In genomic region chr7:28570291-28570981, GRCm38 (mm10) we compare ENCODE assay signal across 7 mouse cellular contexts. TPM values are rescaled to one million over a fixed set of nuclear protein-coding genes. Genes with fewer than 3 reads are reported as not detected.
DNase-seq lines count a peak whose midpoint lies in the region; TF ChIP-seq lines count a peak whose summit lies in the region.

No protein-coding gene starts in this region.

- peaks cover 93% of the 10 kb centered on the region for H3K36me3 ChIP-seq in E14TG2a.4 (ENCODE audit: insufficient read depth, low read length)

- intact Hi-C loops in gastrocnemius, postnatal 36 days (cut with DNase I): no loop called here

- H3K4me3 ChIP-seq in E14TG2a.4 (replicated peaks; ENCODE audit: low read length): peak overlapping the region; percentile 17; the same call in 1 of the 2 replicates

- H3K27me3 ChIP-seq in E14TG2a.4 (ENCODE audit: insufficient read depth, low read length): no peaks in the 10 kb centered on the region

- H3K4me1 ChIP-seq in E14TG2a.4 (replicated peaks; ENCODE audit: low read depth, low read length): peaks cover 99% of the 10 kb centered on the region

- no peaks in the 10 kb centered on the region for H3K9me3 ChIP-seq in E14TG2a.4 (ENCODE audit: low read length)

- no peak for TF ChIP-seq CTCF in E14TG2a.4 (conservative IDR thresholded peaks at IDR 0.05; ENCODE audit: low read length)

- DNase-seq in NIH3T3 (ENCODE audit: low read depth): peak; percentile 14
- DNase-seq in gastrocnemius, postnatal 36 days: peak; percentile 47 to 58
- DNase-seq in kidney, adult 9 months: peak; percentile 96
- DNase-seq in lung, postnatal 4 days: peak; percentile 90 to 93
- no peak for DNase-seq in thymus, postnatal 36 days
- DNase-seq in right cerebral cortex, postnatal 25 days: no peak

RNA-seq across cellular contexts. Expression of gene Nccrp1, which starts 23.4 kb away (rescaled TPM):
- total RNA-seq in gastrocnemius, postnatal 36 days (2021): not detected

RNA-seq across cellular contexts. Expression of gene Samd4b, which starts 27.5 kb away (rescaled TPM):
- total RNA-seq in gastrocnemius, postnatal 36 days (2021): 10 to 100 TPM; 11.6 to 13.9 TPM

RNA-seq across cellular contexts. Expression of gene Pak4, which starts 27.5 kb away (rescaled TPM):
- 1 to 10 TPM; 1.8 to 2.5 TPM for total RNA-seq in gastrocnemius, postnatal 36 days (2021)

RNA-seq across cellular contexts. Expression of gene Sycn, which starts 29.8 kb away (rescaled TPM):
- total RNA-seq in gastrocnemius, postnatal 36 days (2021): not detected

RNA-seq across cellular contexts. Expression of gene Ifnl3, which starts 47.8 kb away (rescaled TPM):
- not detected for total RNA-seq in gastrocnemius, postnatal 36 days (2021)

Comparison
In these comparisons a context has a peak if more than half of its experiments do, and no peak if none do; other contexts are left out.
1. DNase-seq: peak in NIH3T3 (single experiment), gastrocnemius, postnatal 36 days (2 of 2), kidney, adult 9 months (single experiment) and lung, postnatal 4 days (2 of 2); none in thymus, postnatal 36 days (0 of 2) and right cerebral cortex, postnatal 25 days (single experiment).